Mouse (Mus musculus): Measurements from ENCODE around the gene Crocc.

The Crocc gene

DNA sequence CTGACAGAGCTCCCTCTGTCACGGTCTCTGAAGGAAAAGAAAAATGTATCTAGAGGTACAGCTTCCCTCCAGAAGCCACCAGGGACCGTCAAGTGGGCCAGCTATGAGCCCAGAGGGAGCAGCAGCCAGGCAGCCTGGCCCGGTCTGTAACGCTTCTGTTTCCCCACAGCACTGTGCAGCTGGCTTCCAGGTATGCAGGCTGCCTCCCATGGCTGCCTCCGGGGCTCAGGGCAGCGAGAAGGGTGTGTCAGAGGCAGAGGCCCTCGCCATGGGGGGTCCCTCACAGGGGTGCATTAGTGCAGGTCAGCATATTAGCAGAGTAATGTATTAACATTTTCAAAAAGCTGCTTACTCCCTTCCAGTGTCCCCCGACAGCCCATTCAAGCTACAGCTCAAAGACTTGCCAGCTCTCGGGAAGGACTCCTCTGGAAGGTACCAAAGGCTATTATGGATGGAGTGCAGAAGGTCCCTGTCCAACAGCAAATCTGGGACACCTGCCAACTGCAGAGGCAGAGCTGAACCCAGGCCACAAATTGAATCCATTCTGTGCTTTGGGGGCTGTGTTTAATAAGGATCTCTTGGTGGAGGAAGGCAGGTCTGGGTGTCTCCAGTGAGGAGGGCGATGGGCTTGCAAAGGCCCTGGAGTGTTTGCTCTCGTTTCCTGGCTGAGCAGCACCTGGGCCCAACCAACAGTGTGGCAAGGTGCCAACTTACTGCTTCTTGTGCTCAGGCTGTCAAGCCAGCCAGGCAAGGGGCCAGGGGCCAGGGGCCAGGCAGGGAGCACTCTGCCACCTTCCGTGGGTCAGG lies 6.6 kb upstream of the Crocc start:
- DNase-seq (ENCODE audit: low read depth): no peak

GRCm38 (mm10) chr4:141065123-141065522 lies 4.8 kb upstream of the Crocc start:
- peak; percentile 86 for DNase-seq (ENCODE audit: low read depth)

- DNase-seq (ENCODE audit: low read depth): no peak
Measured at GRCm38 (mm10) chr4:141064104-141064659, 3.8 kb upstream of the Crocc start.

DNA sequence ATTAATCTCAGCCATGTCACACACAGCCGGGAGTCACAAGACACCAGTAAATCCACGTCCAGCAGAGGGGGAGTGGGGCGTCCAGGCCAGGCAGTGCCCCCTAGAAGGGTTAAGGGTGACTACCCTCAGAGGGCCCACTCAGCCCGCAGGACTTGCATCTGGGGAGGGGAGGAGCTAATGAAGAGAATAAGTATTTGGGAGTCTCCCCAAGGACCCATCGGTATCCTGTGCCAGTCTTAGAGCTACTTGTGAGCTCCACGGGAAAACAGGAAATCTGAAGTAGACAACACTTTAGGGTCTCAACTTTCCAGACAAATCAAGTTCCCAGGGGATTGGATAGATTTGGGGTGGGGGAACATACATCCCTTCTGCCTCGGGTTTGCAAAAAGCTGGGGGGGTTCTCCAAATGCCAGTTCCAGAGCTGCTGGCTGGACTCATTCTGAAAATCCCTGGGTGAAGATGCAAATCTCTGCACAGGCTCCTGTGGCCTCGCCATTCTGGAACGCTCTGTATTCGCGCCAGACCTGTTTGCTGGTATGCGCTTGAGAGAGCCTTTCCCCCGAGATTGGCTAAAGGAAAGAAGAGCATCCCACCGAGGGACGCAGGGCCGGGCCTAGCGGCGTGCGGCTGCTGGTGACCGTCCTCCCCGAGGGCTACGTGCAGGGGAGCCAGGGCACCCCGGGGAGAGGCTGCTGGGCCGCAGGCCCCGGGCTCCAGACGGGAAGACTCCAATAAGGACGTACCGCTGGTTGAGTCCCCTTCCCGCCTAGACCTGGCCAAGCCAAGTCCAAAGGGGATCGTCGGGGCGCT lies 529 bp downstream of the Crocc start:
- no peak for DNase-seq (ENCODE audit: low read depth)

DNA sequence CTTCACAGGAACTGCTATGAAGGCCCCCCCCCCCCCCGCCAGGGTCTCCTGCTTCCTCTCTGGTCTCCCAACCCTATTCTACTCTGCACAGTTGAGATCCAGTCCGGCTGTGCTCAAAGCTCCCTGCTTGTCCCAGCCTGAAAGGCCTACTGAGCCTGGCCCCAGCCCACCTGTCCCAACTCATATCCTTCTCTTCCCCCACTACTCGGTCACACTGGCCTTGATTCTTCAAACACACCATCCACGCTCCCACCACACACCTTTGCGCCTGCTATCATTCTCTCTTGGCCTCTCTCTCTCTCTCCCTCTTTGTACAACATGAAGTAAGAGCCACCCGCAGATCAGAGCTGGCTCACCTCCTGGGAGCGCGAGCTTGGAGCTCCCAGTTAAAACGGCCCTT lies 1.5 kb downstream of the Crocc start:
- no peak for DNase-seq (ENCODE audit: low read depth)

DNA sequence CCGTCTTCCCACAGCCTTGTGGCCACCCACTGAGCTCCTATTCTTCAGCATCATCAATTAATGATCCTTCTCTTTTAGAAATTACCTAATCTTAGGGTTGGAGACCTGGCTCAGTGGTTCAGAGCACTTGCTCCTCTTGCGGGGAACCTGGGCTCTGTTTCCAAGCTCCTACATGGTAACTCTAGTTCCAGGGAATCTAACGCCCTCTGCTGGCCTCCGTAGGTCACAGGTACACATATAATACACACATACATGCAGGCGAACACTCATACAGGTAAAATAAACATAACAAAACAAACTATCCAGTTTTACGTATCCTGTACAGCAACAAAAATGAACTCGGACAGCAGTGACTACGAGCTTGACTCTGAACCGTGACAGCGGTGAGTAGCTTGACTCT lies 3.4 kb downstream of the Crocc start:
- no peak for DNase-seq (ENCODE audit: low read depth)

GRCm38 (mm10) chr4:141053568-141054161 lies 6.7 kb downstream of the Crocc start:
- DNase-seq (ENCODE audit: low read depth): no peak

DNA sequence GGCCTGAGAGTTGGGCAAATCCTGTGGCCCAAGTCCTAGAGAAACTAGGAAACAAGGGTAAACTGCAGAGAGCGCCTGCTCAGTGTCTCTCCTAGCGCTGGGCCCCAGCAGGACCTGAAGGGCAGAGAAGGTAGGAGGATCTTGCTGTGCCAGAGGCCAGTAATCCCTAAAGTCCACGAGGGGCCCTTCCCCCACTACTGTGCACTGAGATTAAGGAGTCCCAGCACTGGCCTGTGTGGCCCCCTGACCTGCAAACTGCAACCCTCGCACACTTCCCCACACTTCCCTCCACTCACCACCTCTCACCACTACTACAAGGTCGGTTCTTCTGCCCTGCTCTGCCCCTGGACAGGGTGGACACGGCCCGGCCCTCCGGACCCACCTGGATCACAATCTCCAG lies 7.2 kb downstream of the Crocc start:
- DNase-seq (ENCODE audit: low read depth): no peak

GRCm38 (mm10) chr4:141052442-141052841 lies 7.9 kb downstream of the Crocc start:
- no peak for DNase-seq (ENCODE audit: low read depth)

- no peak for DNase-seq (ENCODE audit: low read depth)
Measured at GRCm38 (mm10) chr4:141049476-141049835, 10.9 kb downstream of the Crocc start.

GRCm38 (mm10) chr4:141048810-141049475 lies 11.4 kb downstream of the Crocc start:
- no peak for DNase-seq (ENCODE audit: low read depth)

GRCm38 (mm10) chr4:141044816-141045215 lies 15.5 kb downstream of the Crocc start:
- DNase-seq (ENCODE audit: low read depth): peak; percentile 50

DNA sequence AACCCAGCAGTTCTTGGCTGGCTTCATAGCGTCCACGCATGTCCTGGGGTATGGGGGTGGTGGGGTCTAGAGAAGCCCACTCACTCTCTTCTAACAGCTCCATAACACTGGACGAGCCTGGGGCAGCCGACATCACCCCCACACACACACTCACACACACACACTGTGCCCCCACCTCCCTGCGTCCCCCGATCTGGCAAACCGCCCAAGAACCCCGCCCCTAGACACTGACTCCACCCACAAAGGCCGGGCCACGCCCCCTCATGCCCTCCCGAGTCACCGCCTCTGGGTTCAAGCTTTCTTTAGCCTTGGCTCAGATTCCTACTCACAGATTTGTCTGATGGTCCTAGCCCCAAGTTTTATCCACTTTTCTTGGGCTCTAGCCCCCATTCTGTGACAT lies 19.2 kb downstream of the Crocc start:
- no peak for DNase-seq (ENCODE audit: low read depth)

DNA sequence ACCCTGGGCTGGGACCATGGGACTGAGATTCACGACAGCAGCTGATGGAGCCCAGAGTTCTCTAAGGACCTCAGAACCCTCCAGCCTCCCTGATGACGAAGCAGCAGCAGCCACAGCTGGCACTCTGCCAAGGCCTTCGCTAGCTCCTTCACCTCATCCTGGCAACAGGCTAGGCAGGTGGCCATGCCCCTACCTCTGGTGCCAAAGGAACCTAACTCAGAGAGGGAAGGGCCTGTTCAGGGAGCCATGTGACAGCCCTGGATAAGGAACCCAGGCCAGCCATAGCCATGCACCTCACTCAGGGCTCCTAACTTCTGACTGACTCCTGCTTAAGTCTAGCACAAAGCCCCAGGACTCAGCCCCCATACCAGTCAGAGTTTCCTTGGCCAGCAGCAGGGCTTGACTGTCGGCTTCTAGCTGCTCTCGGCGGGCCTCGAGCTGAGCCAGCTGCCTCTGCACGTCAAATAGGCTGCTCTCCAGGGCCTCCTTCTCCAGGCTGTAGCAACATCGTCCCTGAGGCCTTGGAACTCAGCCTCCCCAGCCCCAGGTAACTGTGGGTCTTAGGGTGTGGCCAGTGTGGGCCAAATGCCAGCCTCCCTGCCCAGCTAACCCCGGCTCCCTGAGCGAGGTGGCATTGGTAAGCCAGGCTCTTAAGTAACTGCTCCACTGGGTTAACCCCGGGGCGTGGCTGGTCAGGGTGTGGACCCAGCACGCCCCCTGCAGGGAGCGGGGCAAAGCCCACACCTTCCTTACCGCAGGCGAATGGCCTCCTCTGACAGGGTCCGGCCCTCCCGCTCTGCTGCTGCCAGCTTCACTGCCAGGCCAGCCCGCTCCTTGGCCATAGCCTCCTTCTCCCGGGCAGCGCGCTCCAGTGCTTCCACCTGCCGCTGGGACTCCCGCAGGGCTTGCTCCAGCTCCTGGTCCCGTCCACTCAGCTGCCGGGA lies 26.5 kb downstream of the Crocc start:
- no peak for DNase-seq (ENCODE audit: low read depth)

GRCm38 (mm10) chr4:141031733-141032132 lies 28.6 kb downstream of the Crocc start:
- DNase-seq (ENCODE audit: low read depth): peak; percentile 73

- no peak for DNase-seq (ENCODE audit: low read depth)
Measured at GRCm38 (mm10) chr4:141030541-141031206, 29.7 kb downstream of the Crocc start.

DNA sequence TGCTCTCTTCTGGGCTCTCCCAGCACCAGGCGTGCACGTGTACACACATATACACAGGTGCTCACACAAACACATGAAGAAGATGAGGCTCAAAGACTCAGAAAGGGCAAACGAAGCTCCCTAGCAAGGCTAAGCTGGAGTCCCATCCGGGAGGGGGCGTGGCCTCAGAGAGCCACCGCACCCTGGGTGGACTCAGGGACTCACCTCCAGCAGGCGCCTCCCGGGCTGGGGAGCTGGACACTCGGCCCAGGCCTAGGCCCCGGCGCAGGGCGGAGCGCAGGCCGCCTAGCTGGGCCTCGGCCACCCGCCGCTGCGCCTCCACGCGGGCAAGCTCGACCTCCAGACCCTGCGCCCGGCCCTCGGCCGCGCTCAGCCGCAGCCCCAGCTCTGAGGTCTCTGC lies 35.4 kb downstream of the Crocc start:
- DNase-seq (ENCODE audit: low read depth): no peak

DNA sequence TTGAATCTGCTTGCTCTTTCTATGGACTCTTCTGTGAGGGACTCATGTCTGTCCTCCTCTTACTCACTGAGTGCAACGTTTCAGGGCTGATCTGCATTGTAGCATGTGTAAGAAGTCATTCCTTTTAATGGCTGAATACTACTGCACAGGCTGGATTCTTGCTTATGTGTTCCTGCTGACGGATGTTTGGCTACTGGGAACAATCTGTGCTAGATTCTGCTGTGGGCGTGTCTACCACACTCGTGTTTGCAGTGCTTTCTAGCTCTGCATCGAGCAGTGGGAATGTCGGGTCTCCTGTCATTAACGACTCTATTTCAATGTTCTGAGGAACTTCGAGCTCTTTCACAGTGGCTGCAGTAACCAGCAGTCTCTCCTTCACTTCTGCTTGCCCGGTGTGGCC lies 36.3 kb downstream of the Crocc start:
- DNase-seq (ENCODE audit: low read depth): no peak

GRCm38 (mm10) chr4:141021614-141021929 lies 38.8 kb downstream of the Crocc start:
- no peak for DNase-seq (ENCODE audit: low read depth)

- no peak for DNase-seq (ENCODE audit: low read depth)
Measured at GRCm38 (mm10) chr4:141020811-141021613, 39.3 kb downstream of the Crocc start.

Measured in c-Kit-positive CD71-negative TER-119-negative erythroid progenitor cells, embryonic 14.5 days (primary cell).